Mouse (Mus musculus) myocyte (in vitro differentiated cells): ENCODE data around the gene Aire.

Source experiments
- CEBPB ChIP-seq: IDR thresholded peaks from 2 replicates; pipeline ENCODE4 v1.6.1; 2011; ENCODE audit warnings: mild to moderate bottlenecking, moderate library complexity; ENCODE audit not compliant: poor library complexity, insufficient read depth, severe bottlenecking
- MYOD1 ChIP-seq, 3 experiments: IDR thresholded peaks; one replicate each; pipeline ENCODE4 v1.6.1; 2011; ENCODE audit warnings: control low read depth in 2 of 3, low read depth in 2 of 3, mild to moderate bottlenecking in 2 of 3, moderate library complexity in 1 of 3; ENCODE audit not compliant: insufficient read length in 2 of 3, control insufficient read depth in 1 of 3
- POLR2A ChIP-seq: IDR thresholded peaks from one replicate; pipeline ENCODE4 v1.6.1; 2011; ENCODE audit warnings: low read depth, mild to moderate bottlenecking, control low read depth, moderate library complexity; ENCODE audit not compliant: insufficient read length
- POLR2AphosphoS2 ChIP-seq: IDR thresholded peaks from one replicate; pipeline ENCODE4 v1.6.1; 2011; ENCODE audit warnings: low read depth, control low read depth; ENCODE audit not compliant: insufficient read length
- REST ChIP-seq: IDR thresholded peaks from one replicate; pipeline ENCODE4 v1.6.1; 2011; ENCODE audit warnings: mild to moderate bottlenecking, control low read depth, moderate library complexity; ENCODE audit not compliant: insufficient read depth, insufficient read length
- SRF ChIP-seq: IDR thresholded peaks from one replicate; pipeline ENCODE4 v1.6.1; 2011; ENCODE audit warnings: low read depth; ENCODE audit not compliant: control insufficient read depth, insufficient read length
- TCF12 ChIP-seq: IDR thresholded peaks from one replicate; pipeline ENCODE4 v1.6.1; 2011; ENCODE audit warnings: mild to moderate bottlenecking, control low read depth; ENCODE audit not compliant: poor library complexity, insufficient read depth, severe bottlenecking
- TCF3 ChIP-seq: IDR thresholded peaks from one replicate; pipeline ENCODE4 v1.6.1; 2011; ENCODE audit warnings: low read depth, control low read depth; ENCODE audit not compliant: insufficient read length
- USF1 ChIP-seq: IDR thresholded peaks from one replicate; pipeline ENCODE4 v1.6.1; 2011; ENCODE audit warnings: low read depth, mild to moderate bottlenecking, control low read depth, moderate library complexity

DNA sequence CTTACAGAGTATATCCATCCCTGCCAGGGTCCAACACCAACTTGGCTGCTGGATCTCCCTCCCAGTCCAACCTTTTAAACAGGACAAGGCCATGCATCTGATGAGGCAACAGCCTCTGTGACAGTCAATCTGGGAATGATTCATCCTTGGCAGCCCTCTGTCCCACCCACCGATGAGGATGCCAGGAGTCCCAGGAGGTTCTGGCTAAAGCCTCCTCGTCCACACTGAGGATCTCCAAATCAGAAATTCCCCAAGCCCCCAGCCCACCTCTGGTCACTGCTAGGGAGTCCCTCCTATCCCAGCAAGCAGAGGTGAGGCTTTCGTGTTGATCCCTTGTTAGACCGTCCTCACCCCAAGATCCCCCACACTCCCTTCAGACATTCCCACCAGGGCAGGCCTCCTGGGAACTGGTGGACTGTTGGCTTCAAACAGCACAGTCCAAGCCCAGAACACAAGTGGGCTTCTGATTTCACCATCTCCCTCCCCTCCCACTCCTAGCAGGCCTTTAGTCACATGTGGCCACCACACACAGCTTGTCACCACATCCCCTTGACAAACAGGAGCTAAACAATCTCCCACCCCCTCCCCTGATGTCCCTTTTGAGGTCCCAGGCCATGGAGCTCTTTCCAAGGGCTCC, 36.7 kb upstream of the Aire start:
- TF ChIP-seq POLR2AphosphoS2 (no peak), SRF (no peak), POLR2A (no peak), TCF12 (no peak), MYOD1 (IDR thresholded peaks at IDR 0.05; ENCODE audit: control insufficient read depth in 1 of 3, insufficient read length in 2 of 3, low read depth in 2 of 3) (no peak), TCF3 (no peak), USF1 (no peak), REST (no peak), CEBPB (no peak)
